Mouse (Mus musculus): Measurements from ENCODE around the gene Gm12216.

DNA sequence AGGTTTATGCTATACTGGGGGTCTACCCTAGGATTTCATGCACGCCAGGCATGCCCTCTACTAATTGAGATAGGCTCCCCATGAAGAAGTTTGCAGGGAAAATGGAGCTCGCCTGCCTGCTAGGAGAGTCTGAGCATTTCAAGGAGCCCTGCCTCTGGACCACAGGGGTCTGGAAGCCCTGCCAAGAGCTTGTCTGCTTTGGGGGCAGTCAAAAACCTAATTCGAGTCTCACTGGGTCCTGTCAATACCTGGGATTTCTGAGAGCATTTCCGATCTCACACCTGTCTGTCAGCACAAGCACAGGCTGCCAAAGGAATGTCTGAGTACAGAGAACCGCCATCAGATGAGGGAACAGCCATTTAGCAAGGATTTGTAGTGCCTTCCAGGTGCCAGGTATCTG lies 94.5 kb downstream of the Gm12216 start:
- TF ChIP-seq POLR2A (IDR thresholded peaks at IDR 0.05; ENCODE audit: insufficient read depth, low read depth, low read length) (no peak), CTCF (IDR thresholded peaks at IDR 0.05) (no peak), EP300 (IDR thresholded peaks at IDR 0.05; ENCODE audit: insufficient read depth, low read depth, low read length) (no peak)
